Mouse (Mus musculus) embryonic facial prominence, embryonic 10.5 days (tissue): Measurements from ENCODE around the gene Adarb2. TPM values are rescaled to one million over a fixed set of nuclear protein-coding genes. Genes with fewer than 3 reads are reported as not detected.
A peak's percentile ranks its signal among the peaks of the same experiment; 100 is the strongest.

Experiments used
- DNase-seq: peaks from one replicate; pipeline ENCODE4 v3.0.0-alpha.2; 2017; ENCODE audit warnings: low spot score
- H3K27ac ChIP-seq: fragments of 300-500 bp; sonication (generic); replicated peaks from 2 replicates; pipeline ENCODE4 v1.5.1; 2016; ENCODE audit warnings: mild to moderate bottlenecking
- H3K27me3 ChIP-seq: fragments of 300-500 bp; sonication (generic); replicated peaks from 2 replicates; pipeline ENCODE4 v1.6.1; 2016; ENCODE audit warnings: low read depth, mild to moderate bottlenecking; ENCODE audit not compliant: poor library complexity, severe bottlenecking
- H3K36me3 ChIP-seq: fragments of 300-500 bp; sonication (generic); replicated peaks from 2 replicates; pipeline ENCODE4 v1.6.1; 2016; ENCODE audit warnings: mild to moderate bottlenecking, moderate library complexity
- H3K4me1 ChIP-seq: fragments of 300-500 bp; sonication (generic); 2 replicates; pipeline ENCODE4 v1.6.1; 2016
- H3K4me3 ChIP-seq: fragments of 300-500 bp; sonication (generic); 2 replicates; pipeline ENCODE4 v1.5.1; 2016; ENCODE audit warnings: mild to moderate bottlenecking, moderate library complexity
- H3K9me3 ChIP-seq: fragments of 300-500 bp; sonication (generic); 2 replicates; pipeline ENCODE4 v1.6.1; 2016; ENCODE audit warnings: mild to moderate bottlenecking
- WGBS: fragments of 180-500 bp; shearing (Covaris S2); methylation state at CpG from one replicate; pipeline ENCODE4 v1.1.7; 2016; 5-methylcytosine and 5-hydroxymethylcytosine counted together
- polyA plus RNA-seq: library from polyadenylated mRNA; unstranded; fragments of >200 nt; fragmentation: Nextera tagmentation; extraction: Ambion mirVana; gene quantifications from 2 replicates; pipeline ENCODE4 v1.2.1, GENCODE M21; 2016

Gene Adarb2
- polyA plus RNA-seq, 1 experiment from 2014 or later, result 2.6 TPM

GRCm38 (mm10) chr13:8479970-8480369 lies 277.3 kb downstream of the Adarb2 start:
- Histone ChIP-seq H3K27ac (no peak overlapping the region), H3K9me3 (no peaks in the 10 kb centered on the region), H3K4me3 (no peak overlapping the region), H3K36me3 (no peaks in the 10 kb centered on the region), H3K27me3 (no peaks in the 10 kb centered on the region), H3K4me1 (no peaks in the 10 kb centered on the region)
- DNase-seq, result no peak

GRCm38 (mm10) chr13:8481347-8481746 lies 278.7 kb downstream of the Adarb2 start:
- 53% methylated on average over 3 of the region's 3 CpGs for WGBS
- DNase-seq, result no peak

GRCm38 (mm10) chr13:8484592-8485272 lies 282.1 kb downstream of the Adarb2 start:
- H3K36me3 ChIP-seq, result no peaks in the 10 kb centered on the region
- no peak for DNase-seq
- H3K4me3 ChIP-seq, result no peak overlapping the region
- H3K9me3 ChIP-seq, result no peaks in the 10 kb centered on the region
- no peak overlapping the region for H3K27ac ChIP-seq
- no peaks in the 10 kb centered on the region for H3K27me3 ChIP-seq
- peaks cover 12% of the 10 kb centered on the region for H3K4me1 ChIP-seq
- 70% methylated on average over 4 of the region's 4 CpGs for WGBS

More at GRCm38 (mm10) chr13:8481347-8481746, 278.7 kb downstream of the Adarb2 start:
- Histone ChIP-seq H3K4me1 (no peaks in the 10 kb centered on the region), H3K9me3 (no peaks in the 10 kb centered on the region), H3K4me3 (no peak overlapping the region), H3K27ac (no peak overlapping the region), H3K27me3 (no peaks in the 10 kb centered on the region), H3K36me3 (no peaks in the 10 kb centered on the region)

- Histone ChIP-seq H3K4me3 (no peak overlapping the region), H3K27ac (0 out of 2 replicates have a peak overlapping the region, but pooled peaks have one; percentile 35), H3K36me3 (no peaks in the 10 kb centered on the region), H3K9me3 (no peaks in the 10 kb centered on the region), H3K4me1 (peaks cover 12% of the 10 kb centered on the region), H3K27me3 (no peaks in the 10 kb centered on the region)
- WGBS, result 61% methylated on average over 5 of the region's 5 CpGs
- DNase-seq, result peak; percentile 49
Measured at GRCm38 (mm10) chr13:8487756-8488434, 285.2 kb downstream of the Adarb2 start.

GRCm38 (mm10) chr13:8493363-8493762 lies 290.7 kb downstream of the Adarb2 start:
- no peak for DNase-seq
- Histone ChIP-seq H3K27me3 (no peaks in the 10 kb centered on the region), H3K36me3 (no peaks in the 10 kb centered on the region), H3K4me1 (no peaks in the 10 kb centered on the region), H3K9me3 (no peaks in the 10 kb centered on the region), H3K27ac (no peak overlapping the region), H3K4me3 (no peak overlapping the region)
- WGBS, result 88% methylated on average over 5 of the region's 5 CpGs

GRCm38 (mm10) chr13:8499551-8499950 lies 296.9 kb downstream of the Adarb2 start:
- Histone ChIP-seq H3K9me3 (no peaks in the 10 kb centered on the region), H3K27ac (no peak overlapping the region), H3K4me1 (peaks cover 8% of the 10 kb centered on the region), H3K4me3 (no peak overlapping the region), H3K36me3 (no peaks in the 10 kb centered on the region), H3K27me3 (no peaks in the 10 kb centered on the region)
- 69% methylated on average over 5 of the region's 5 CpGs for WGBS
- DNase-seq, result no peak

- Histone ChIP-seq H3K4me1 (no peaks in the 10 kb centered on the region), H3K36me3 (no peaks in the 10 kb centered on the region), H3K4me3 (no peak overlapping the region), H3K9me3 (no peaks in the 10 kb centered on the region), H3K27ac (no peak overlapping the region), H3K27me3 (no peaks in the 10 kb centered on the region)
- DNase-seq, result no peak
- WGBS, result 78% methylated on average over 7 of the region's 7 CpGs
Measured at GRCm38 (mm10) chr13:8511069-8511817, 308.6 kb downstream of the Adarb2 start.

- no peak for DNase-seq
- Histone ChIP-seq H3K36me3 (no peaks in the 10 kb centered on the region), H3K4me3 (no peak overlapping the region), H3K27ac (no peak overlapping the region), H3K4me1 (no peaks in the 10 kb centered on the region), H3K27me3 (no peaks in the 10 kb centered on the region), H3K9me3 (no peaks in the 10 kb centered on the region)
- 86% methylated on average over 4 of the region's 4 CpGs for WGBS
Measured at GRCm38 (mm10) chr13:8515979-8516715, 313.5 kb downstream of the Adarb2 start.

GRCm38 (mm10) chr13:8519204-8519603 lies 316.5 kb downstream of the Adarb2 start:
- Histone ChIP-seq H3K4me1 (no peaks in the 10 kb centered on the region), H3K27ac (no peak overlapping the region), H3K4me3 (no peak overlapping the region), H3K27me3 (no peaks in the 10 kb centered on the region), H3K9me3 (no peaks in the 10 kb centered on the region), H3K36me3 (no peaks in the 10 kb centered on the region)
- WGBS, result 84% methylated on average over 5 of the region's 5 CpGs
- no peak for DNase-seq

- Histone ChIP-seq H3K4me1 (no peaks in the 10 kb centered on the region), H3K4me3 (no peak overlapping the region), H3K9me3 (no peaks in the 10 kb centered on the region), H3K36me3 (no peaks in the 10 kb centered on the region), H3K27me3 (no peaks in the 10 kb centered on the region), H3K27ac (no peak overlapping the region)
- no peak for DNase-seq
- WGBS, result 91% methylated on average over 9 of the region's 9 CpGs
Measured at GRCm38 (mm10) chr13:8525748-8526631, 323.3 kb downstream of the Adarb2 start.

GRCm38 (mm10) chr13:8534265-8535113 lies 331.8 kb downstream of the Adarb2 start:
- Histone ChIP-seq H3K27ac (no peak overlapping the region), H3K27me3 (no peaks in the 10 kb centered on the region)
- WGBS, result 90% methylated on average over 9 of the region's 9 CpGs

More at GRCm38 (mm10) chr13:8534265-8535113, 331.8 kb downstream of the Adarb2 start:
- DNase-seq, result no peak
- Histone ChIP-seq H3K4me3 (no peak overlapping the region), H3K4me1 (no peaks in the 10 kb centered on the region), H3K36me3 (no peaks in the 10 kb centered on the region), H3K9me3 (no peaks in the 10 kb centered on the region)
